Mouse (Mus musculus): ENCODE data around the gene B3galt4. TPM values are rescaled to one million over a fixed set of nuclear protein-coding genes. Genes with fewer than 3 reads are reported as not detected.

B3galt4 gene
- total and polyA plus RNA-seq, 2 experiments from 2014 or later, result 0.53 to 6.1 TPM

GRCm38 (mm10) chr17:33980181-33981035 lies 29.1 kb upstream of the B3galt4 start:
- no peak for TF ChIP-seq CTCF (IDR thresholded peaks at IDR 0.05; ENCODE audit: low read depth)
- TF ChIP-seq EP300 (IDR thresholded peaks at IDR 0.05; ENCODE audit: low read depth), result no peak
- Histone ChIP-seq H3K27me3 (ENCODE audit: control insufficient read depth, insufficient read depth, low read length) (peaks cover 38% of the 10 kb centered on the region), H3K4me3 (ENCODE audit: low read depth, low read length) (no peak overlapping the region), H3K36me3 (replicated peaks; ENCODE audit: control insufficient read depth, insufficient read depth, low read length) (no peaks in the 10 kb centered on the region), H3K9me3 (replicated peaks; ENCODE audit: control insufficient read depth, low read length) (no peaks in the 10 kb centered on the region), H3K4me1 (ENCODE audit: control insufficient read depth, insufficient read depth) (peaks cover 17% of the 10 kb centered on the region), H3K9ac (replicated peaks; ENCODE audit: low read depth, low read length) (no peak overlapping the region), H3K27ac (ENCODE audit: low read depth) (peak overlapping the region; percentile 81), H3K4me2 (ENCODE audit: low read depth, low read length) (peak overlapping the region; percentile 58; the same call in 1 of the 2 replicates)
- ATAC-seq (ENCODE audit: insufficient read depth, low read depth), result no peak
- DNase-seq (ENCODE audit: low spot score), result no peak
- 72% methylated on average over 19 of the region's 19 CpGs for WGBS

- H3K4me1 ChIP-seq (ENCODE audit: control insufficient read depth, insufficient read depth), result peaks cover 17% of the 10 kb centered on the region
- H3K9ac ChIP-seq (replicated peaks; ENCODE audit: low read depth, low read length), result no peak overlapping the region
- no peak overlapping the region for H3K27ac ChIP-seq (ENCODE audit: low read depth)
- H3K27me3 ChIP-seq (ENCODE audit: control insufficient read depth, insufficient read depth, low read length), result peaks cover 38% of the 10 kb centered on the region
- H3K36me3 ChIP-seq (replicated peaks; ENCODE audit: control insufficient read depth, insufficient read depth, low read length), result no peaks in the 10 kb centered on the region
- no peak for ATAC-seq (ENCODE audit: insufficient read depth, low read depth)
- WGBS, result 65% methylated on average over 6 of the region's 6 CpGs
- no peak for DNase-seq (ENCODE audit: low spot score)
- no peak overlapping the region for H3K4me3 ChIP-seq (ENCODE audit: low read depth, low read length)
- TF ChIP-seq CTCF (IDR thresholded peaks at IDR 0.05; ENCODE audit: low read depth) (no peak), EP300 (IDR thresholded peaks at IDR 0.05; ENCODE audit: low read depth) (no peak)
- H3K9me3 ChIP-seq (replicated peaks; ENCODE audit: control insufficient read depth, low read length), result no peaks in the 10 kb centered on the region
- H3K4me2 ChIP-seq (ENCODE audit: low read depth, low read length), result no peak overlapping the region
Measured at GRCm38 (mm10) chr17:33979512-33980050, 28.3 kb upstream of the B3galt4 start.

GRCm38 (mm10) chr17:33978631-33979031 lies 27.3 kb upstream of the B3galt4 start:
- ATAC-seq (ENCODE audit: insufficient read depth, low read depth) (peak; percentile 62), DNase-seq (ENCODE audit: low spot score) (peak; percentile 10)
- H3K4me2 ChIP-seq (ENCODE audit: low read depth, low read length), result peak overlapping the region; percentile 69
- peak overlapping the region; percentile 47 for H3K4me3 ChIP-seq (ENCODE audit: low read depth, low read length)
- 2% methylated on average over 17 of the region's 17 CpGs for WGBS
- H3K4me1 ChIP-seq (ENCODE audit: control insufficient read depth, insufficient read depth), result peaks cover 17% of the 10 kb centered on the region
- peak overlapping the region; percentile 24; the same call in 1 of the 2 replicates for H3K9ac ChIP-seq (replicated peaks; ENCODE audit: low read depth, low read length)
- TF ChIP-seq CTCF (IDR thresholded peaks at IDR 0.05; ENCODE audit: low read depth), result no peak
- TF ChIP-seq EP300 (IDR thresholded peaks at IDR 0.05; ENCODE audit: low read depth), result no peak
- no peaks in the 10 kb centered on the region for H3K9me3 ChIP-seq (replicated peaks; ENCODE audit: control insufficient read depth, low read length)
- H3K27me3 ChIP-seq (ENCODE audit: control insufficient read depth, insufficient read depth, low read length), result peaks cover 38% of the 10 kb centered on the region
- no peak overlapping the region for H3K27ac ChIP-seq (ENCODE audit: low read depth)
- H3K36me3 ChIP-seq (replicated peaks; ENCODE audit: control insufficient read depth, insufficient read depth, low read length), result no peaks in the 10 kb centered on the region

GRCm38 (mm10) chr17:33977861-33978557 lies 26.7 kb upstream of the B3galt4 start:
- peaks cover 17% of the 10 kb centered on the region for H3K4me1 ChIP-seq (ENCODE audit: control insufficient read depth, insufficient read depth)
- no peaks in the 10 kb centered on the region for H3K9me3 ChIP-seq (replicated peaks; ENCODE audit: control insufficient read depth, low read length)
- no peak overlapping the region for H3K27ac ChIP-seq (ENCODE audit: low read depth)
- TF ChIP-seq EP300 (IDR thresholded peaks at IDR 0.05; ENCODE audit: low read depth), result no peak
- no peak for TF ChIP-seq CTCF (IDR thresholded peaks at IDR 0.05; ENCODE audit: low read depth)
- peak overlapping the region; percentile 47 for H3K4me3 ChIP-seq (ENCODE audit: low read depth, low read length)
- H3K36me3 ChIP-seq (replicated peaks; ENCODE audit: control insufficient read depth, insufficient read depth, low read length), result no peaks in the 10 kb centered on the region
- peak overlapping the region; percentile 24; the same call in 1 of the 2 replicates for H3K9ac ChIP-seq (replicated peaks; ENCODE audit: low read depth, low read length)
- peaks cover 38% of the 10 kb centered on the region for H3K27me3 ChIP-seq (ENCODE audit: control insufficient read depth, insufficient read depth, low read length)
- DNase-seq (ENCODE audit: low spot score) (no peak), ATAC-seq (ENCODE audit: insufficient read depth, low read depth) (no peak)
- H3K4me2 ChIP-seq (ENCODE audit: low read depth, low read length), result peak overlapping the region; percentile 69
- 1% methylated on average over 57 of the region's 57 CpGs for WGBS

GRCm38 (mm10) chr17:33973572-33973971 lies 22.3 kb upstream of the B3galt4 start:
- peaks cover 7% of the 10 kb centered on the region; the same call in 1 of the 2 replicates for H3K9me3 ChIP-seq (replicated peaks; ENCODE audit: control insufficient read depth, low read length)
- no peak overlapping the region for H3K4me3 ChIP-seq (ENCODE audit: low read depth, low read length)
- no peaks in the 10 kb centered on the region for H3K36me3 ChIP-seq (replicated peaks; ENCODE audit: control insufficient read depth, insufficient read depth, low read length)
- DNase-seq (ENCODE audit: low spot score) (no peak), ATAC-seq (ENCODE audit: insufficient read depth, low read depth) (no peak)
- no peak overlapping the region for H3K27ac ChIP-seq (ENCODE audit: low read depth)
- TF ChIP-seq CTCF (IDR thresholded peaks at IDR 0.05; ENCODE audit: low read depth), result no peak
- TF ChIP-seq EP300 (IDR thresholded peaks at IDR 0.05; ENCODE audit: low read depth), result no peak
- WGBS, result 36% methylated on average over 3 of the region's 3 CpGs
- no peak overlapping the region for H3K9ac ChIP-seq (replicated peaks; ENCODE audit: low read depth, low read length)
- H3K4me2 ChIP-seq (ENCODE audit: low read depth, low read length), result no peak overlapping the region
- H3K4me1 ChIP-seq (ENCODE audit: control insufficient read depth, insufficient read depth), result peaks cover 7% of the 10 kb centered on the region; the same call in 1 of the 2 replicates
- H3K27me3 ChIP-seq (ENCODE audit: control insufficient read depth, insufficient read depth, low read length), result peaks cover 21% of the 10 kb centered on the region

Measured in heart, postnatal 0 days (tissue).